10 mouse cellular contexts compared by ENCODE assay signal in the genomic region with DNA sequence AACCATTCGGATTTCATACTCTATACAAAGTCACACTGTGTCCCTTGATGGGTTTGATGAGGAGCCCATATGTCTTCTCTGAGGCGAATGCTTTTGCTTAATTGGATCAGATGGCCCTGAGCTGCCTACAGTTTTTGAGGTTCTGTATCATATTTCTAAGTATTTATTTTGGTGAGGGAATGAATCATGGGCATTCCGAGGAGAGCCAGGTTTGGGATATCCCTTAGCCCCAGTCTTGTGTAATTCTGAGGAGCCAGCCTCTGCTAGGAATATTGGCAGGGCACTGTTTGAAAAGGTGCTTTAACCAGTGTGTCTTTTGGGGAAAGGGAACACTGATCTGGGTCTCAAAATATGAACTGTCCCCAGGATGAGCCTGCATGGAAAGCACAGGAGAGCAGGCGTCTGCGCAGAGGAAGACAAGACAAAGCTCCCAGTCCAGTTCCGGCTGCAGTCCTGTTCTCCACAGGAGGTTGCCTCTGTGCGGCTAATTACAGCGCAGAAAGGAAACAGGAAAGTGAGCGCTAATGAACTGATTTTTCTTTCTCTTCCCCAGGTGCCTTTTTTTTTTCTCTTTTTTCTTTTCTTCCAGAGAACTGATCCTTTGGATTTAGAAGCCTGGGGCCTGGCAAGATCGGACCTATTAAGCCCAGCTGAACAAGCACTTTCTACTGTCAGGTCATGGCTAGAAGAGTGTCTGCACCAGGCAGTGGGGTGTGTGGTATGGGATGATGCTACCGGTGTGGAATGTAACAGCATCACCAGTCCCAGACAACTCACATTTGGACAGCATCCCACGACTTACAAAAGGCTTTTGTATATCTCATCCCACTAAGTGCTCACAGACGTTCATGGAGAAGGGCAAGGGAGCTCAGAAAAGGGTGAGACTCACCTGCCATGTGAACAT.
DNase-seq lines count a peak whose midpoint lies in the region; ATAC-seq and TF ChIP-seq lines count a peak whose summit lies in the region.
"Had no signal": no experiment of that assay in that cellular context is flagged by ENCODE, and none has a peak within 500 bp of the region (broad histone marks: within the 10 kb centered on the region; RNA-seq: fewer than 3 reads in every experiment).

No protein-coding gene starts in this region.

- H3K4me2 ChIP-seq in midbrain, embryonic 13.5 days (replicated peaks): no peak overlapping the region
- H3K4me2 ChIP-seq: limb, embryonic 15.5 days had no signal

- no peak overlapping the region for H3K4me3 ChIP-seq in layer of hippocampus, adult 2 months
- H3K4me3 ChIP-seq in forebrain, embryonic 10.5 days: no peak overlapping the region
- H3K4me3 ChIP-seq in midbrain, embryonic 13.5 days (replicated peaks): no peak overlapping the region
- H3K4me3 ChIP-seq: limb, embryonic 15.5 days had no signal

- no peak overlapping the region for H3K9ac ChIP-seq in midbrain, embryonic 13.5 days (replicated peaks)
- H3K9ac ChIP-seq: limb, embryonic 15.5 days had no signal

- WGBS in forebrain, embryonic 10.5 days: 22% methylated on average over 13 of the region's 13 CpGs
- 38% methylated on average over 13 of the region's 13 CpGs for WGBS in midbrain, embryonic 13.5 days

- no peaks in the 10 kb centered on the region for H3K9me3 ChIP-seq in forebrain, embryonic 10.5 days
- no peaks in the 10 kb centered on the region for H3K9me3 ChIP-seq in midbrain, embryonic 13.5 days
- H3K9me3 ChIP-seq: limb, embryonic 15.5 days had no signal

- peaks cover 25% of the 10 kb centered on the region for H3K4me1 ChIP-seq in forebrain, embryonic 10.5 days
- H3K4me1 ChIP-seq in midbrain, embryonic 13.5 days (replicated peaks): peaks cover 9% of the 10 kb centered on the region; the same call in 1 of the 2 replicates

- no peak for TF ChIP-seq CTCF in layer of hippocampus, adult 2 months (conservative IDR thresholded peaks at IDR 0.05)

- DNase-seq in layer of hippocampus, adult 2 months (ENCODE audit: low spot score in 2 of 2): peak in 1 of 2 experiments; percentile 19
- no peak for DNase-seq in layer of hippocampus, postnatal 10 days (ENCODE audit: low spot score in 2 of 2)
- peak; percentile 10 for DNase-seq in adipocyte (ENCODE audit: low spot score)
- DNase-seq in forebrain, embryonic 10.5 days (ENCODE audit: extremely low spot score, low spot score): peak; percentile 33
- no peak for DNase-seq in kidney, postnatal 25 days
- DNase-seq in right cerebral cortex, postnatal 25 days: no peak
- no peak for DNase-seq in urinary bladder, postnatal 14 days (ENCODE audit: low spot score)
- DNase-seq: cerebellum, adult 9-11 months had no signal

- no peaks in the 10 kb centered on the region for H3K36me3 ChIP-seq in forebrain, embryonic 10.5 days (replicated peaks)
- H3K36me3 ChIP-seq in midbrain, embryonic 13.5 days: no peaks in the 10 kb centered on the region
- H3K36me3 ChIP-seq: limb, embryonic 15.5 days had no signal

- ATAC-seq in midbrain, embryonic 13.5 days: no peak

- H3K27ac ChIP-seq in layer of hippocampus, adult 2 months: peak overlapping the region; percentile 36; the same call in 1 of the 2 replicates
- 0 out of 2 replicates have a peak overlapping the region, but pooled peaks have one; percentile 5 for H3K27ac ChIP-seq in forebrain, embryonic 10.5 days
- 0 out of 2 replicates have a peak overlapping the region, but pooled peaks have one; percentile 19 for H3K27ac ChIP-seq in midbrain, embryonic 13.5 days
- H3K27ac ChIP-seq: limb, embryonic 15.5 days had no signal

- no peaks in the 10 kb centered on the region for H3K27me3 ChIP-seq in forebrain, embryonic 10.5 days (ENCODE audit: poor library complexity, severe bottlenecking)
- no peaks in the 10 kb centered on the region for H3K27me3 ChIP-seq in midbrain, embryonic 13.5 days
- H3K27me3 ChIP-seq: limb, embryonic 15.5 days had no signal

Comparison
In these comparisons a context has a peak if more than half of its experiments do, and no peak if none do; other contexts are left out.
1. DNase-seq: peak in adipocyte (single experiment) and forebrain, embryonic 10.5 days (single experiment); none in layer of hippocampus, postnatal 10 days (0 of 2), kidney, postnatal 25 days (0 of 2), right cerebral cortex, postnatal 25 days (single experiment) and urinary bladder, postnatal 14 days (single experiment).
2. Peak in every context shown above with its lines, with median percentiles within 50 percentile points of each other: H3K27ac ChIP-seq.